Mouse (Mus musculus): ENCODE data around the gene Carmil1. TPM values are rescaled to one million over a fixed set of nuclear protein-coding genes. Genes with fewer than 3 reads are reported as not detected.
A peak's percentile ranks its signal among the peaks of the same experiment; 100 is the strongest.

The Carmil1 gene
- polyA plus RNA-seq, 1 experiment: not detected

DNA sequence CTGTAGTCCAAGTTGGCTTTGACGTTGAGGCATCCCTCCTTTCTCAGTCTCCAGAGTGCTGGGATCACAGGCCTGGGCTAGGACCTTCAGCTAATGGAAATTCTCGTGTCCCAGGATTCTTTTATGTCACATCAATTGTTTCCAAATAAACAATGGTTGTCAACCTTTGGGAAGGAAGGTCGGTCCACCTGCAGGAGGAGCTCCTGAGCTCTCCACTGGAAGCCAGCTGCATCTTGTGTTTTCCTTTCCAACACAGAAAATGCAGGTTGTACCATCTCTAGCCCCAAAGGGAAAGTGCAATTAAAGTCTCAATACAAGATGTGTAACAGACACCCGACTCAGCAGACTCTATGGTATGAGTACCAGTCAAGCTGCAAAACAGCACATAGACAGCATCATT, 25.7 kb upstream of the Carmil1 start:
- TF ChIP-seq CTCF (IDR thresholded peaks at IDR 0.05; ENCODE audit: insufficient read depth, low read depth, low read length) (no peak), POLR2A (IDR thresholded peaks at IDR 0.05; ENCODE audit: insufficient read depth, low read depth, low read length) (no peak)
- Histone ChIP-seq H3K4me3 (ENCODE audit: insufficient read depth, low read depth, low read length) (no peak overlapping the region), H3K4me1 (ENCODE audit: control insufficient read depth, insufficient read depth, low read length) (no peaks in the 10 kb centered on the region), H3K27ac (ENCODE audit: insufficient read depth, low read depth, low read length) (no peak overlapping the region)
- 63% methylated on average over 4 of the region's 4 CpGs for WGBS

GRCm38 (mm10) chr13:24305486-24305885, 24.9 kb upstream of the Carmil1 start:
- H3K4me1 ChIP-seq (ENCODE audit: control insufficient read depth, insufficient read depth, low read length): no peaks in the 10 kb centered on the region
- H3K27ac ChIP-seq (ENCODE audit: insufficient read depth, low read depth, low read length): no peak overlapping the region
- WGBS: 84% methylated on average over 4 of the region's 4 CpGs
- no peak for TF ChIP-seq CTCF (IDR thresholded peaks at IDR 0.05; ENCODE audit: insufficient read depth, low read depth, low read length)
- no peak for TF ChIP-seq POLR2A (IDR thresholded peaks at IDR 0.05; ENCODE audit: insufficient read depth, low read depth, low read length)
- H3K4me3 ChIP-seq (ENCODE audit: insufficient read depth, low read depth, low read length): no peak overlapping the region

GRCm38 (mm10) chr13:24297252-24297651, 16.7 kb upstream of the Carmil1 start:
- Histone ChIP-seq H3K27ac (ENCODE audit: insufficient read depth, low read depth, low read length) (no peak overlapping the region), H3K4me3 (ENCODE audit: insufficient read depth, low read depth, low read length) (no peak overlapping the region), H3K4me1 (ENCODE audit: control insufficient read depth, insufficient read depth, low read length) (no peaks in the 10 kb centered on the region)
- TF ChIP-seq CTCF (IDR thresholded peaks at IDR 0.05; ENCODE audit: insufficient read depth, low read depth, low read length) (no peak), POLR2A (IDR thresholded peaks at IDR 0.05; ENCODE audit: insufficient read depth, low read depth, low read length) (no peak)
- 16% methylated on average over 4 of the region's 4 CpGs for WGBS

GRCm38 (mm10) chr13:24287381-24287780, 6.8 kb upstream of the Carmil1 start:
- no peaks in the 10 kb centered on the region for H3K4me1 ChIP-seq (ENCODE audit: control insufficient read depth, insufficient read depth, low read length)
- 83% methylated on average over 2 of the region's 2 CpGs for whole genome bisulfite sequencing
- H3K27ac ChIP-seq (ENCODE audit: insufficient read depth, low read depth, low read length): no peak overlapping the region
- TF ChIP-seq POLR2A (IDR thresholded peaks at IDR 0.05; ENCODE audit: insufficient read depth, low read depth, low read length): no peak
- no peak for TF ChIP-seq CTCF (IDR thresholded peaks at IDR 0.05; ENCODE audit: insufficient read depth, low read depth, low read length)
- H3K4me3 ChIP-seq (ENCODE audit: insufficient read depth, low read depth, low read length): no peak overlapping the region

GRCm38 (mm10) chr13:24279762-24280438, 695 bp downstream of the Carmil1 start:
- WGBS: 2% methylated on average over 20 of the region's 21 CpGs
- TF ChIP-seq CTCF (IDR thresholded peaks at IDR 0.05; ENCODE audit: insufficient read depth, low read depth, low read length) (no peak), POLR2A (IDR thresholded peaks at IDR 0.05; ENCODE audit: insufficient read depth, low read depth, low read length) (no peak)

DNA sequence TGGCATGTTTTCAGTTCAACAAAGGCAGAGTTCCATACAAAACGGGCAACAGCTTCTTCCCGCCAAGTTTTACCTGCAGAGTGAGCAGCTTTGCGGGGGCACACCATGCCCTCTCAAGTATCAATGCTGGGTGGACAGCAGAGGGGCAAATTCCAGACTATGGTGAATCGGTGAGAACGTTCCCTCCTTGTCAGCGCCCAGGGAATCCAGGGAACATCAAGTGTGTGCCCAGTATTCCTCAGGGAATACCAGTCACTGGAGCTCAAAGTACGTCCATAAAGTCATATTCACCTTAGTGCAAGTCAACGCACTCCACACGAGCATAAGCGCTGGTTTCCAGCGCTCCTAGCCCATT, 1.2 kb downstream of the Carmil1 start:
- peaks cover 4% of the 10 kb centered on the region; the same call in 1 of the 2 replicates for H3K4me1 ChIP-seq (ENCODE audit: control insufficient read depth, insufficient read depth, low read length)
- H3K4me3 ChIP-seq (ENCODE audit: insufficient read depth, low read depth, low read length): peak overlapping the region; percentile 68
- H3K27ac ChIP-seq (ENCODE audit: insufficient read depth, low read depth, low read length): no peak overlapping the region
- 41% methylated on average over 11 of the region's 11 CpGs for WGBS
- no peak for TF ChIP-seq POLR2A (IDR thresholded peaks at IDR 0.05; ENCODE audit: insufficient read depth, low read depth, low read length)
- TF ChIP-seq CTCF (IDR thresholded peaks at IDR 0.05; ENCODE audit: insufficient read depth, low read depth, low read length): no peak

More at GRCm38 (mm10) chr13:24279762-24280438, 695 bp downstream of the Carmil1 start:
- peak overlapping the region; percentile 68 for H3K4me3 ChIP-seq (ENCODE audit: insufficient read depth, low read depth, low read length)
- no peak overlapping the region for H3K27ac ChIP-seq (ENCODE audit: insufficient read depth, low read depth, low read length)
- H3K4me1 ChIP-seq (ENCODE audit: control insufficient read depth, insufficient read depth, low read length): peaks cover 4% of the 10 kb centered on the region; the same call in 1 of the 2 replicates

- 83% methylated on average over 4 of the region's 4 CpGs for WGBS
- TF ChIP-seq POLR2A (IDR thresholded peaks at IDR 0.05; ENCODE audit: insufficient read depth, low read depth, low read length) (no peak), CTCF (IDR thresholded peaks at IDR 0.05; ENCODE audit: insufficient read depth, low read depth, low read length) (no peak)
These were observed 7.7 kb downstream of the Carmil1 start for GRCm38 (mm10) chr13:24272740-24273377.

GRCm38 (mm10) chr13:24269100-24269465, 11.5 kb downstream of the Carmil1 start:
- 66% methylated on average over 3 of the region's 3 CpGs for WGBS
- TF ChIP-seq CTCF (IDR thresholded peaks at IDR 0.05; ENCODE audit: insufficient read depth, low read depth, low read length) (no peak), POLR2A (IDR thresholded peaks at IDR 0.05; ENCODE audit: insufficient read depth, low read depth, low read length) (no peak)
- Histone ChIP-seq H3K4me1 (ENCODE audit: control insufficient read depth, insufficient read depth, low read length) (peaks cover 7% of the 10 kb centered on the region; the same call in 1 of the 2 replicates), H3K27ac (ENCODE audit: insufficient read depth, low read depth, low read length) (no peak overlapping the region), H3K4me3 (ENCODE audit: insufficient read depth, low read depth, low read length) (no peak overlapping the region)

More at GRCm38 (mm10) chr13:24272740-24273377, 7.7 kb downstream of the Carmil1 start:
- H3K4me1 ChIP-seq (ENCODE audit: control insufficient read depth, insufficient read depth, low read length): peaks cover 7% of the 10 kb centered on the region; the same call in 1 of the 2 replicates
- H3K4me3 ChIP-seq (ENCODE audit: insufficient read depth, low read depth, low read length): no peak overlapping the region
- no peak overlapping the region for H3K27ac ChIP-seq (ENCODE audit: insufficient read depth, low read depth, low read length)

DNA sequence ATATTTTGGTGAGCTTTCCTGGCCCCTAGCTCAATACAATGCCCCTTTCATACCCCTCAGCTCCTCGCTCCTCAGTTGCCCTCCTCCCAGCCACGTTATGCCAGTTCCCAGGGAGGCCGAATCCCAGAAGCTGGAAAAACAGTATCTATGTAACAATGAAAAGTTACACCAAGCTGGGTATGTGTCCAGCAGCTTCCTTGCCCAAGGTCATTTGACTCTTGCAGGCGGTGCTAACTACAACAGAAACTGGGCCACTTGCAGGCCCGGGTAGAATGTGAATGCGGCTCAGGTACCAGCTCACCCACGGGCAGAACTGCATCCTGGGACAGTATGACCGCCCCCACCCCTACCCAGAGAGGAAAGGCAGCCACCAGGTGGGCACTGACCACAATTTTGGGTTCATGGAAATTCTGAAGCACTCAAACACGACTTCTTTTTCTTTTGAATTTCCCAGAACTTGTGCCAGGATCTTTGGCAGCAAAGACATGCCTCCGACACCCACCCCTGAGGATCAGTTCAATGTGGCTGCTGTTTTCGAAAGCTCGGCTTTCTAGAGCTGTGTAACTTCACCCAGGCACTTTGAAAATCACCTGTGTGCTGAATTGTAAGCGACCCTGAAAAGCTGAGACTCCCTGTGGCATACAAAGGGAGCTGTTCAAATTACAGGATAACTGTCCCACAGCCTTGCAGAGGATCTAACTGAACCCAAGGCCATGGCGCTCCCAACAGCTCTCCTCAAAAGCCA, 12.1 kb downstream of the Carmil1 start:
- H3K27ac ChIP-seq (ENCODE audit: insufficient read depth, low read depth, low read length): peak overlapping the region; percentile 7; the same call in 1 of the 2 replicates
- 53% methylated on average over 14 of the region's 14 CpGs for WGBS
- TF ChIP-seq CTCF (IDR thresholded peaks at IDR 0.05; ENCODE audit: insufficient read depth, low read depth, low read length): no peak
- TF ChIP-seq POLR2A (IDR thresholded peaks at IDR 0.05; ENCODE audit: insufficient read depth, low read depth, low read length): no peak

More for the DNA sequence above, 12.1 kb downstream of the Carmil1 start:
- no peak overlapping the region for H3K4me3 ChIP-seq (ENCODE audit: insufficient read depth, low read depth, low read length)
- peaks cover 7% of the 10 kb centered on the region; the same call in 1 of the 2 replicates for H3K4me1 ChIP-seq (ENCODE audit: control insufficient read depth, insufficient read depth, low read length)

Measured in olfactory bulb, adult 2 months (tissue).